Mouse (Mus musculus) CD4-positive helper T cell, adult 2 months (primary cell): ENCODE measurements around the gene Epha6.

ENCODE experiments used
- DNase-seq: peaks from one replicate; pipeline ENCODE4 v3.0.0-alpha.2; 2012; ENCODE audit warnings: low read depth, missing footprints, low spot score

Epha6 gene

DNA sequence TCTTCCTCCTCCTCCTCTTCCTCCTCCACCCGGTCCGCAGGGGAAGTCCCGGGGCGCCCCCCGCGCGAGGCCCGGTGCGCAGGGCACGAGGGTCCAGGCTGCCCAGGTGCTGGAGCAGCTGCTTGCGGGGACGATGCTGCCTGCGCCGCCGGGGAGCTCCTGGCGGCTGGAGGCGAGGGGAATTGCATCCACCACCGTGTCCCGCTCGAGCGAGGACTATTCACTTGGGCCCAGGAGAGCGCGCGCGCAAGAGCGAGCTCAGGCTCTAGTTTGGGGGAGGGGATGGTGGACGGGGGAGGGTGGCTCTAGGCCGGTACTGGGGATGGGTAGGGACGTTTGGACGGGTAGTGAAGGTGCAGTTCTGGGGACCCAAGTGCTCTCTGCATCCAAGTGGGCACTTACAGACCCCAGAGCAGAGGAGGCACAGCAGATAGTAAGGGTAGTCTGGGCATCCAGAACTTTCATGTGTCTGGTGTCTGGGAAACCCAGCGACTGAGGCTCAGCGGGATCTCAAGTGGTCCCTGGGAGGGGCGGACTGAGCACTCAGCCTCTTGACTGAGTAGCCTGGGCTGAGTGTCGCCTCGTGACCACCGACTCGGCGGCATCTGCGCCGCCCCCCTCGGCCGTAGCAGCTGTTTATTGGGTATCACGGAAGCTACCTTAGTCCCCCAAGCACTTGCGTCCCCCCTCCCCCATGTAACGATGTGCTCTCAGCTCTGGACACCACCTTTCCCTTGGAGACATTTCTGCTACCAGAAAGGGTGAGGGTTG lies at the start of gene Epha6:
Gene Epha6 (minus strand): TSS at position 471 of the 771 bp plus-strand sequence.
- DNase-seq: no peak

DNA sequence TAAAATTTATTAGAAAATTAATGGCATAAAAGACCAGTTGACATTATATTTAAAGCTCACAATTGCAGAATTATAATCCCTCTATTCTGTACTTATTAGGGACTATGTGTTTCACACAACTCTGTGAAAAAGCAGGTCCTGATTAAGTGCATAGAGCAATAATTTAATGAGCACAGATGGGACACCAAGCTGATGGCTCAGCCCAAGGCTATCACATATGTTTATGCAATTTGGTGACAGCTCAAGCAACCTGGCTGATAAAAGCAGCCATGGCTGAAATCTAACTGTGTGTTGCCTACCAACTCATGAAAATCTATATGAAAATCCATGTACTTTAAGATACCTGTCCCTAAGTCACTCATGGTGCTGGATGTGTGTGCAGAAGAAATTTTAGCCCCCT lies 46.4 kb upstream of the Epha6 start:
- no peak for DNase-seq

DNA sequence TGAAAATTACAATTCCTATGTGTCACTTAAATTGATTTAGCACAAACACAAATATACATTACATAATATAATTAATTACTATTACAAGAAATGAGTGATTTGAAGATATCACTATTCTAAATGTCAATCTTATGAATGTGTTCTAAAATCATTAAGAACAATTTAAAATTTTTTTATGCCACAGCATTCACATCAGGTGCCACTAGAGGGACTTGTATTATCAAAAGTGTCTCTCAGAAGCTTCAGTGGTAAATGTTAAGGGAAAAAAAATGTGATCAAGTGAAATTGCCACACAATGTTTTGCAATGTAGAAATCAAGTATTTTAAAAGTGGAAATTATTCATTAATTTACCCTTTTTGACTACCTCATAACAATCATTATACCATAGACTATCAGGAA lies 22.8 kb upstream of the Epha6 start:
- no peak for DNase-seq

DNA sequence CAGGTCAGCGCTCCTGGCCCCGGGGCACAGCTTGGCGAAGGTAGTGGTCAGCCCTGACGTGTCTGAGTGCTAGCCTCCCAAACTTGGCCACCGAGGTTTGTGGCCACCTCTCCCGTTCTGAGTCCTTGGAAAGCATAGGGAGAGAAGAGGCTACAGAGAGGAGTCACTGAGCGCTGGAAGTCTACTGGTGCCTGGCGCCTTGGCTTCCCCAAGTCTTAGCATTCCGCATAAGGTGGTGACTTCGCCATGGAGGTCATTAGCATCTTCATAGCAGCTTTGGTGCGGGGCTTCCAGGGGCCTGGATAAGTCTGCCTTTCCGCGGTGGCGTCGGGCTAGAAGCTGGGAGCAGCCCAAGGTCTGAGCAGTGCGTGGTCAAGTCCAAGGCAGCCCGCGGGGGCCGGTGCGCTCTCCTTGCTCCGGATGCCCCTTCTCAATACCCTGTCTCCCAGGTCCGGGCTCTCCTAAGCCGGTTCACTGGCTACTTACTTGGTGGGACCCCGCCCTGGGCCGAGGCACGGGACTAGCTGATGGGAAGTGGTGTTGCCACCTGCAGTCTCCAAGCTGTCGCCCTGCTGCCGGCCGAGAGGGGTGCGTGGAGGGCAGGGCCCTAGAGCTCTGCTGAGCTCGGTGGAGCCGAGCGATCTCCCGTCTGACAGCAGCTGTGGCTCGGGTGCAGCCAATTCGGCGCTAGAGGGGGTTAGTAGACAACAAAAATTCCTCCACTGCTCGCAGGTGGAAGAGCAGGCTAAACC lies 677 bp upstream of the Epha6 start:
- DNase-seq: no peak

DNA sequence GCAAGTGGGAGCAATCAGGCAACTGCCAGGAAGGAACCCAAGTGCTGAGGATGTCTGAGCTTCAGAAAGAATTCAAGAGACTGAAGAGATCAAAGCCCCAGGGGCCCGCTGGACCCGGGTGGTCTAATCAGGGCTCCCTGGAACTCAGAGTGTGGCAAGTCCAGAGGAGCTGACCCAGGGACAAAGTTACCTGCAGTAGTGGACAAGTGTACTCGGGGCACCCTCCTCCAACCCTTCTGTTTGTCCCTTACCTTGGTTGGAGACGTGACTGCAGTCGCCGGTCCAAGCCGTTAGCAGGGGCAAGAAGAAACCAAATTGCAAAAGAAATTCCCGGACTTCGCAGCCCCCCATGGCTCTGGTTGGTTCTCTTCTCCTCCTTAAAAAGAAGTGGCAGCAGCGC lies 718 bp downstream of the Epha6 start:
- DNase-seq: no peak

DNA sequence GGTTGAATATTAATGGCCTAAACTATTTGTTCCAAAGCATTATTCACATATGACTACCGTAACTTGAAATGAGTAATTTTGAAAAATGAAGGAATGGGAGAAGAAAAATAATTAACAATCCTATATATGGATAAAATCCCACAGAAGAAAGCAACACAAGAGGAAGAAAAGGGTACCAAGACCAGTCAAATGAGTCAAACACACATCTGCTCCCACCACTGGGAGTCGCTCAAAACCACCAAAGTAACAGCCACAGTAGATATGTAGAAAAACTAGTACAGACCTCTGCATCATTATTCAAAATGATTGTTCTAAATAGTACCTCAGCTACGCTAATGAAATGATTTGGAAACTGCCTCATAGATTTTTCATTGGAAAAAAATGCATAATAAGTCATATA lies 20.0 kb downstream of the Epha6 start:
- DNase-seq: no peak

DNA sequence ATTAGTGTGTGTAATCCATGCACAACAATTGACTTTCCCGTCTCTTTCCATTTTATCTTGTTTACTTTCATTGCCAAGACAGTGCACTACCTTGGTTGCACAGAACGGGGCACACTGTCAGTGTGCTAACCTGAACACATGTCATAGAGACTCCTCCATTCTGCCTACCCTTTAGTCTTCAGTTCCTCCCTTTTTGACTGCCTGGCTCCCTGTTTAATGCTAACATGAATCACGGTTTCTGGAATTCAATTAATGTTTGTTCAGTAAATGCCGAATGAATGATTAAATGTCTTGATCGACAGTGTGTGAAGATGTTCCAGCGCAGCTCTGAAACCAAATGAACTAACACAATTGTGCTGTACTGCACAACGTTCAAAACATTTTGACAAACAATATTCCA lies 20.6 kb downstream of the Epha6 start:
- no peak for DNase-seq

DNA sequence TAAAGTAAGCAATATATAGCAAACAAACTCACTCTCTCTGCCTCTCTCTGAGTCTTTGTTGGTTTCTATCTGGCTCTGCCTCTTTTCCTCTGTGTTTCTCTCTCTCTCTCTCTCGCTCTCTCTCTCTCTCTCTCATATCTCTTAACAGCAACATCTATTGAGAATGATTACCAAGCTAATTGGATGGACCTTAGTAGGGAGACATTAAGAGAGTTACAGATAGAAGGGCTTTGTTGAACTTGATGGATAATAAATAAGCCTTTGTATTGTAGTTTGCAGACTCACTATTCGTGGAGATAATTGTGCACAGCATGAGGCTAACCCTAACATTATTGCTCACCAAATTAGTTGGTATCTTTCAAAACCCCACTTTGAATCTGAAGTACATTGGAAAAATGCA lies 34.8 kb downstream of the Epha6 start:
- no peak for DNase-seq

DNA sequence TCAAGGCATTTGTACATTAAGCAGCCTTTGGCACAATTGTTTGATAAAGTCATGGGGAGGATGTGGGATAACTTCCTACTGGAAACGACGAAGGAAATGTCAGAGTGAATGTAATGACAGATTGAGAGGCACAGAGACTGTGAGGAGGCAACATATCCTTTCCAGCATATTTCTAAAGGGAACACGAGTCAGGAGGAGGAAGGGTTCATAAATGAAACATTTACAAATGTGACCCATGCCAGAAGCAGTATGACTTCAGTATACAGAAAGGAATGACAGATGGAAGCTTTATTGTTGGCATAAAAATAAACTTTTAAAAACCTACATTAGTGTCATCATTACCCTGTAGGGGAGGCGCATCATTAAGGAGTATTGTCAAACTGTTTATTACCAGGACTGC lies 60.9 kb downstream of the Epha6 start:
- DNase-seq: no peak

DNA sequence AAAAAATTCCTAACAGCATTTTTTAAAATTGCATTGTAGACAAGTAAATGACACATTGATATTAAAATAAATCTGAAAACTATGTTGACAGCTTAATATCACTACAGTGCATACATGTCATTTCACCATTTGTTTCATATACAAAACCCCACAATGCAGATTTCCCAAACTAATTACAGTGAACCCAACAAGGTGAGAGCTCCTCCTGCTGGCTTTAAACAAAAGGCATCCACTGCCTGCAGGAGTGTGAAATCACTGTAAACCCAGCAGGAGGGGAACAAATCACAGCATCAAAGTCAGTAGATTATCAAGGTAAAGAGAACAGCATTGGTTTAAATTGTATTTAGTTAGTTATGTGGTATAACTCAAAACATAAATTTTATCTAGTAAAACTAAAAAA lies 67.1 kb downstream of the Epha6 start:
- no peak for DNase-seq

DNA sequence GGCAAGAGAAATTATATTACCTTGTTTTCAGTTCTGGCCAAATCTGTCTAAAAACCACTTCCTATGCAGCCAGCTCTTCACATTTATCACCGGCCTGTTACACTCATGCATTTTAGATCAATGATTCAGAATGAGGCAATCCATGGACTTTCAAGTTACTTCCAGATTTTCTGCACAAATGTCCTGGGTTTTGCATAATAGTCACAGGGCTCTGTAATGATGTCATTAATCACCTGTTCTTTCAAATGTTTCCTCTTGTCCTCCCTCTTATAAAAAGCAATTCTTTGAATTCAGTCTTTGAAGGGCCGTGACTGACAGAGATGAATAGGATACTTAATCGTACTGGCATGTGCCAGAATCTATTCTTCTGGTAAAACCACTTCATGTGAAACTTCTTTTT lies 95.6 kb downstream of the Epha6 start:
- DNase-seq: no peak

DNA sequence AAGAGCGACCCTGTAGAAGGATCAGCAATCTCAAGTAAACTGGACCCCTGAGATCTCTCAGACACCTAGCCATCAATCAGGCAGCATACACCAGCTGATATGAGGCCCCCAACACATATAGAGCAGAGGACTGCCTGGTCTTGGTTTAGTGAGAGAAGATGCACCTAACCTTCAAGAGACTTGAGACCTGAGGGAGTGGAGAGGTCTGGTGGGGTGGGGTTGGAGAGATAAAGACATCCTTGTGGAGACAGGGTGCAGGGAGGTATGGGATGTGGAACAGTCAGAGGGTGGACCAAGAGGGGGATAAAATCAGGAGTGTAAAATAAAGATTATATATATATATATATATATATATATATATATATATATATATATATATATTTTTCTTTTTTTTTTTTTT lies 105.8 kb downstream of the Epha6 start:
- no peak for DNase-seq

DNA sequence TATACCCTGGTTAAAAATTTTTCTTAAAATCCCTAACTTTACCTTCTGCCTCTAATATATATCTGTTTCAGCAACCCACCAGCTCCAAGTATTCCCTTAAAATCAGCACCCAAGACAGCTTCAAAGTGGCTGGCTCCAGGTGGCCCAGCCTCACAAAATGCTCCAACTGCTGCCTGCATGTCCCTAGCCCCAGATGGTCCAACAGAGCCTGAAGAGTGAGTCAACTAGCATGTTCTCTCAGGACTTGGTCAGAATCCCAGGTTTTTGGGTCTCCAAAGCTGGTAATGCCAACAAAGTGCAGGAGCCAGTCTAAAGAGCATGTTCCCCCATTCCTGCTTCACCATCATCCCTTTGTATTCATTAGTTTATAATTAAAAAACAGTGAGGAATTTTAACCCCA lies 129.6 kb downstream of the Epha6 start:
- DNase-seq: no peak

DNA sequence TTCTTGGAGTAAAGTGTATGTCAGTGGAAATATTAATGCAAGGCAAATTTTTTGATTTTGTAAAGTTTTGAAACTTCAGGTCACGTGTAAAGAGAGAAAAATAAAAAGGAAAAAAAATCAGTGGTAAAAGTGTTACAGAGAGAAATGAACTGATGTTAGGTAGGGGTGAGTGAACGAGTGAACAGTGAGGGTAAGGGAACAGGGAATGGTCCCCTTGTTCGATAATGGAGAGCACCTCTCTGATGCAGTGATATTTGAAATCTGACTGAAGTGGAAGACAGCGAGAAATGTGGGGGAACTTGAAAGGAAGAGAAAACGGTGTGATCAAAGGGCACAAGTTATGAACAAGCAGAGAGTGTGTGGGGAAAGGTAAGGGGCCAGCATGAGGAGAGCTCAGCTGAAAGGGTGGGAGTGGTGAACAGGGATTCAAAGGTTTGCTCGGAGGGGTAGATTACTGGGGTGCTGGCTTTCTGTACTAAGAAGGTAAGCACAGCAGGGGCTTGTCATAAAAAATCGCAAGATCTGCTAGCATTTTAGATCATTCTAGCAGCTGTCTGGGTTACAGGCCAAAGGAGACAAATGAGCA lies 137.0 kb downstream of the Epha6 start:
- DNase-seq: no peak

DNA sequence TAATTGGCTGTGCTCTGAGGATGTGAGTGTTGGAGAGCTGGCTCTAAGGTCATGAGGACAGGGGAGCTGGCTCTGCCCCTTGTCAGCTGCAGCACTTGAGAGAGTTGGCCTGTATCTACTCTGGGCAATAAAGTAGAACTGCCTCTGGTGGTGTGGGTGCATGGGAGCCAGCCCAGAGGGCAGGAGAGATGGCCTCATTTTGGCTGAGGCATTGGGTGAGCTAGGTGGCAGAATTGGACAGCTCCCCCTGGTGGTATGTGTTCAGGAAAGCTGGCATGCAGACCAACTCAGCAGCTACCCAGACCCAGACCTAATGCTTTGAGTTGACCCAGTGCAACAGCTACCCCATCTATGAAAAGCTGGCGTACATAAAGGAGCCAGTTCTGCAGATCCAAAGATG lies 170.0 kb downstream of the Epha6 start:
- DNase-seq: no peak

DNA sequence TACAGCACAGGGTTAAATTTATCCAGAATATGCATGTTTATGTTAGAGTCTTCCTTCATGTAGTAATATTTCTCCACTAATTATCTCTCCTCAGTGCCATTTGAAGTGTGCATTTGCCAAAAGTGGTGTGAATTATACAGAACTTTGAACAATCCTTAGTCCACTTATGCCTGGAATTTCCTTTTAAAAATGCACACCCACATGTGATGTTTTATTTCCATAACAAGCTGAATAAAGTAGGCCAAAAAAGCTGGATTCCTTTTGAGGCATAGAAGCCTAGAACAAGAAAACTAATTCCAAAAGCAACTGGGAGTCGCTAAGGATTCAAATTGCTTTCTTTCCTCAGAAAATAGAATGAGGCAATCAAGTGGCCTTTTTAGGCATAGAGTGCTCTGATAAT lies 171.1 kb downstream of the Epha6 start:
- no peak for DNase-seq

DNA sequence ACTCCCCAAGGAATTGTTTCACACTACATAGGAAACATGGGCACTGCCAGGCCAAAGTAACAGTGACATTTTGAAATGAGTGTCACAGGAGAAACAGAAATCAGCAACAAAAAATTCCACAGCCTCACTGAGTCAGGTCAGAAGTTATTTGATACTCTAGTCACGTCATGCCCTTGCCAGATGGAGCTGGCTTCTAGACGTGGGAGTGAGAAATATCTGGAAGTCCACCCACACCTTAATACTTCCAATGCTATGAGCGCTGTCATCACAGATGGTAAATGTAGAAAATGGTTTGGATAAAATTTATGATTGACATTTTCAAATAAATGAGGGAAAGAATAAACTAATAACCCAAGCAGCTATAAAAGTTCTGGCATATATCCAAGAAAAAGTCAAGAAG lies 210.0 kb downstream of the Epha6 start:
- DNase-seq: no peak

DNA sequence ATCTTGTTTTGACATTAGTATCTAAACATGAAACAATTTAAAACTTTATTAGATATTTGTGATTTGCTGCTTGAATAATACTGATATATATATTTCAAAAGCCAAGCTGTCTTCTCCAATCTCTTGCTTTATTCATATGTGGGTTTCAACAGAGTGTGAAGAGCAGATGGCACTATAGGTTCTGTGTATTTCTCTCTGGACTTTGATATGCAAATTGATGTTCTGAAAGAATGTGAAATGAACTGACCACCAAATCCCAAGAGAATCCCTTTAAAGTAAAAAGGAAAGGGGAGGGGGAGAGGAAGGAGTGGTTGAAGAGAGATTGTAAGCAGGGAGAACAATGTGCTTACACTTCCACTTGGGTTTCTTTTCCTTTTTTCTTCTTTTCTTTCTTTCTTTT lies 212.4 kb downstream of the Epha6 start:
- DNase-seq: no peak

DNA sequence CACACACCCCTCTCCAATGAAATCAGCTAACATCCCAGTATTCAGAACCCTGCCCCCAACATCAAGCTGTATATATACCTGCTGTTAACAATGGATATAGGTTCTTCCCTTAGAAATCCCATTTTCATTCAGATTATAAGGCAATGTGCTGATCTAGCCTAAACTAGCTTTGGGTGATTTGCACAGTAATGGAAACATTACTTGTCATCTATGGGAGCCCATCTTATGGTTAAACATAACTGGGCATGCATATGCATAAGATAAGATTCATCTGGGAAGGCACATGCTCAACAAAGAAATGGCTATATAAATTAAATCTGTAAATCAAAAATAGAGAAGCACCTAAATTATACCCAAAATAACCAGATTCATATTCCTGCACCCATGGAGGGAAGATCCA lies 230.2 kb downstream of the Epha6 start:
- DNase-seq: no peak

DNA sequence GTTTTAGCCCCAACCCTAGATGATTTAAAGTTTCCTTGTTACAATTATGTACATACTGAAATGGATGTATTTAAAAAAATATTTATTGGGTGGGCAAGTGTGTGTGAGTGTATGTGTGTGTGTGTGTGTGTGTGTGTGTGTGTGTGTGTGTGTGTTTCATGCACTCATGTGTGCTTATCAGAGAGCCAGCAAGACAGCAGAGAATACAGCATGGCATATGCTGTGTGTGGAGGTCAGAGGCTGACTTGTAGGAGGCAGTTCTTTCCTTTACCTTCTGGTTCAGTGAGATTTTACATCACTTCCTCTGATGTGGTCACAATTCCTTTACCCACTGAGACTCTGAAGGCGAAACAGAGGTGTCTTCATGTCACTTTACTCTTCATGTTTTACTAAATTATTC lies 321.4 kb downstream of the Epha6 start:
- no peak for DNase-seq

DNA sequence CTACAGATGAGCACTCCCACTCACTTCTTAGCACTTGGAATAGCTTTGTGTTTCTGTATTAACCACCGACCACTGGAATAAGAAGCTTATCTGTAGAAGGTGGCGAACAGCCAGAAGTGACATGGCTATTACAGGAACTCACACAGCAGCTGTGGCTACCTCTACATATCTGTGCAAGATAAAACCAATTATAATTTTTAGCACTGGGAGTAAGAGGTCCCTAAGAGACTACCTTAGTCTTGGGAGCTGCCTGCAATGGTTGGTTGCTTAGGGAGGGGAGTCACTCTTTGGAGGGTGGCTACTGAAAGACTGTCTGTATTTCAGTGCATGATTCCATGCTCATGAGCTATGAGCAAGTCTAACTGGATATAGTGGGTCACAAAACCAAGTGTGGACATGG lies 331.2 kb downstream of the Epha6 start:
- no peak for DNase-seq

DNA sequence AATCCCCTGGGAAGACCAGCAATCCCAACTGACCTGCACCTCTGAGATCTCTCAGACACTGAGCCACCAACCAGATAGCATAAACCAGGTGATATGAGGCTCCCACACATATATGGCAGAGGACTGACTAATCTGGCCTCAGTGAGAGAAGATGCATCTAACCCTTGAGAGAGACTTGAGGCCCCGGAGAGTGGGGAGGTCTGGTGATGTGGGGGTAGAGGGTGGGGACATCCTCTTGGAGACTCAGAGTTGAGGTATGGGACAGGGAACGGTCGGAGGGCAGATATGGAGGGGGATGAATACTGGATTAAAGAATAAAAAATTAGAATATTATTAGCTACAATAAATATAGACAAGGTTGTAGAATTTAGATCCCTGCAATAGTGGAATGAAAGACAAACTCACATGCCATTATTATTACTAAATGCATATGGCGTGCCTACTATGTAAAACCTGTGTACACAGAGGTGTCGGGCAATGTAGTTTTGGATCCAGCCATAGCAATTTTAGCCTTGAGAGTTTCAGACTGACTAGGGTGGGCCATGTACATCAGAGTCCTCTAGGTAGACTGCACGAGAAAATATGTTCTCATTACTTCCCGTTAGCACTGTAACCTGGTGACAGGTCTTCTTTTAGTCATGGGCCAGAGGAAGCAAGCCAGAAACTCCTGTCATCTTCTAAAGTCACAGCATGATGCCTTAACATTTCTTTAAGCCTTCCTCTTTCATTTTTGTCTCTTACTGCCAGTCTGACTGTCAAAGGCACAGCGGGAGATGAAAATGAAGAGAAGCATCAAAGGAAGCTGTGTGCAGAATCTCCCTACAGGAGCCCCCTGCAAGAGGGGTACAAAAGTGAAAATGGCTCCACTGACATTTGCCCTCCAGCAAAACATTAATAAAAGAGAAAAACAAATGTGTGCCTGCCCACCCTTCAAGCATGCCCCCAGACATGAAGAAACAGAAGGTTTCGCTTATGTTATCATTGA lies 338.7 kb downstream of the Epha6 start:
- DNase-seq: no peak
